Mouse (Mus musculus): ENCODE measurements around the gene Tmem63a. TPM values are rescaled to one million over a fixed set of nuclear protein-coding genes. Genes with fewer than 3 reads are reported as not detected.
A peak's percentile ranks its signal among the peaks of the same experiment; 100 is the strongest.

Tmem63a gene
- total RNA-seq, 1 experiment: 14.7 TPM

DNA sequence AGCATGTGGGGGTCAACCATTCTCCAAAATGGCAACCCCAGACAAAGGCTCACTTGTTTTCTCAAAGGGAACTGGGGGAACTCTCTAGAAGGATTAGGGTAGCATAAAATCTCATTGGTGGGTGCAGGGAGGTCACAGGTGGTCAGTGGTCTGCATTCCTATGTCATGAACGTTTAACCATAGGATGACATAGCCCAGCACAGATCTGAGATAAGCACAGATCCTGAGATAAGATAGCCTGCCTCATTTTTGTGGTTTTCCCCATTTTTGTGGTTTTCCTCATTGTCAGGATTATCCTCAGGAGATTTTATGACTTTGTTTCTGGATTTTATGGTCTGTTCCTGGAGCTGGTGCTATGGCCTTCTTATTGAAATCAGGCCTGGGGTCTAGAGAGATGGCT is 25.1 kb upstream of the Tmem63a start:
- TF ChIP-seq ZNF384 (IDR thresholded peaks at IDR 0.05; ENCODE audit: low read depth, low read length): no peak
- TF ChIP-seq CHD2 (IDR thresholded peaks at IDR 0.05; ENCODE audit: low read depth, low read length): no peak
- TF ChIP-seq ZC3H11A (IDR thresholded peaks at IDR 0.05; ENCODE audit: borderline replicate concordance, low read depth, low read length): no peak
- TF ChIP-seq MAFK (IDR thresholded peaks at IDR 0.05; ENCODE audit: insufficient read depth, low read depth, low read length): no peak
- TF ChIP-seq HCFC1 (IDR thresholded peaks at IDR 0.05; ENCODE audit: borderline replicate concordance, insufficient read depth, low read length): no peak
- in situ Hi-C loops (cut with MboI; ENCODE audit: low sequenced_read_pairs in 2 of 2, unreplicated experiment in 2 of 2): no loop called here
- Histone ChIP-seq H3K4me1 (ENCODE audit: control insufficient read depth in 2 of 2, insufficient read depth in 2 of 2, low read length in 2 of 2, poor library complexity in 1 of 2) (peaks cover 3 to 20% of the 10 kb centered on the region in 2 experiments), H3K27ac (ENCODE audit: insufficient read depth, low read depth, low read length, poor library complexity, severe bottlenecking) (no peak overlapping the region), H3K4me3 (ENCODE audit: insufficient read depth in 1 of 2, low read depth in 1 of 2, low read length in 2 of 2, poor library complexity in 1 of 2, severe bottlenecking in 1 of 2) (no peak overlapping the region), H3K9me3 (ENCODE audit: control insufficient read depth, insufficient read depth, low read depth, low read length) (no peaks in the 10 kb centered on the region), H3K9ac (ENCODE audit: insufficient read depth, low read depth, low read length, poor library complexity, severe bottlenecking) (no peak overlapping the region), H3K36me3 (ENCODE audit: control insufficient read depth, insufficient read depth, low read length, poor library complexity, severe bottlenecking) (no peaks in the 10 kb centered on the region; the same call in 1 of the 2 replicates)
- no peak for DNase-seq (ENCODE audit: low read depth, low spot score)

DNA sequence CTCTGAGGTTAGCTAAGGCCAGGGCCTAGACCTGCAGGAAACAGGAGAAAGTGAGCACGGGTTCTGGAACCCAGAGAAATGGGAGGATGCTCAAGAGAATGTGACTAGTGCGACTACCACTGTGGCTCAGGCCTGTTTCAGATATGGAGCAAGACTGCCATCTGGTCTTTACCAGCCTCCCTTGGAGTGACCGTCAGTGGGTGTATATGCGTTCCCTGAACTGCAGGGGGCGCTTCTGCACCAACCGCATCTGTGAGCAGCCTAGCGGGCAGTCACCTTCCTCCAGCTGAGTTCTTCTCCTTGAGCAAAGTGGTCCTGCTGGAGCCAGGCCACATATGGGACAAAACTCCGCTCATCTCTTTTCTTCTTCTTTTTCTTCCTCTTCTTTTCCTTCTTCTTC is 22.5 kb upstream of the Tmem63a start:
- no peak overlapping the region for H3K4me3 ChIP-seq (ENCODE audit: insufficient read depth in 1 of 2, low read depth in 1 of 2, low read length in 2 of 2, poor library complexity in 1 of 2, severe bottlenecking in 1 of 2)
- DNase-seq (ENCODE audit: low read depth, low spot score): peak; percentile 83
- TF ChIP-seq ZNF384 (IDR thresholded peaks at IDR 0.05; ENCODE audit: low read depth, low read length): 0 out of 2 replicates have a peak, but pooled peaks have one; percentile 12
- TF ChIP-seq ZC3H11A (IDR thresholded peaks at IDR 0.05; ENCODE audit: borderline replicate concordance, low read depth, low read length): peak; percentile 33; the same call in 1 of the 2 replicates
- TF ChIP-seq HCFC1 (IDR thresholded peaks at IDR 0.05; ENCODE audit: borderline replicate concordance, insufficient read depth, low read length): no peak
- no peak for TF ChIP-seq CHD2 (IDR thresholded peaks at IDR 0.05; ENCODE audit: low read depth, low read length)
- no peak for TF ChIP-seq MAFK (IDR thresholded peaks at IDR 0.05; ENCODE audit: insufficient read depth, low read depth, low read length)
- in situ Hi-C loops (cut with MboI; ENCODE audit: low sequenced_read_pairs in 2 of 2, unreplicated experiment in 2 of 2): no loop called here
- H3K27ac ChIP-seq (ENCODE audit: insufficient read depth, low read depth, low read length, poor library complexity, severe bottlenecking): no peak overlapping the region
- H3K9ac ChIP-seq (ENCODE audit: insufficient read depth, low read depth, low read length, poor library complexity, severe bottlenecking): no peak overlapping the region
- peaks cover 3 to 32% of the 10 kb centered on the region in 2 experiments; a peak in 3 of 4 replicates for H3K4me1 ChIP-seq (ENCODE audit: control insufficient read depth in 2 of 2, insufficient read depth in 2 of 2, low read length in 2 of 2, poor library complexity in 1 of 2)
- H3K36me3 ChIP-seq (ENCODE audit: control insufficient read depth, insufficient read depth, low read length, poor library complexity, severe bottlenecking): no peaks in the 10 kb centered on the region
- no peaks in the 10 kb centered on the region for H3K9me3 ChIP-seq (ENCODE audit: control insufficient read depth, insufficient read depth, low read depth, low read length)

GRCm38 (mm10) chr1:180922273-180923048 is 19.7 kb upstream of the Tmem63a start:
- peak overlapping the region; percentile 48; the same call in 1 of the 2 replicates for H3K27ac ChIP-seq (ENCODE audit: insufficient read depth, low read depth, low read length, poor library complexity, severe bottlenecking)
- in situ Hi-C loops (cut with MboI; ENCODE audit: low sequenced_read_pairs in 2 of 2, unreplicated experiment in 2 of 2): no loop called here
- DNase-seq (ENCODE audit: low read depth, low spot score): no peak
- peaks cover 6 to 40% of the 10 kb centered on the region in 2 experiments for H3K4me1 ChIP-seq (ENCODE audit: control insufficient read depth in 2 of 2, insufficient read depth in 2 of 2, low read length in 2 of 2, poor library complexity in 1 of 2)
- no peaks in the 10 kb centered on the region for H3K9me3 ChIP-seq (ENCODE audit: control insufficient read depth, insufficient read depth, low read depth, low read length)
- no peak overlapping the region for H3K4me3 ChIP-seq (ENCODE audit: insufficient read depth in 1 of 2, low read depth in 1 of 2, low read length in 2 of 2, poor library complexity in 1 of 2, severe bottlenecking in 1 of 2)
- H3K9ac ChIP-seq (ENCODE audit: insufficient read depth, low read depth, low read length, poor library complexity, severe bottlenecking): peak overlapping the region; percentile 23; the same call in 1 of the 2 replicates
- TF ChIP-seq MAFK (IDR thresholded peaks at IDR 0.05; ENCODE audit: insufficient read depth, low read depth, low read length) (no peak), ZC3H11A (IDR thresholded peaks at IDR 0.05; ENCODE audit: borderline replicate concordance, low read depth, low read length) (no peak)
- no peaks in the 10 kb centered on the region for H3K36me3 ChIP-seq (ENCODE audit: control insufficient read depth, insufficient read depth, low read length, poor library complexity, severe bottlenecking)

DNA sequence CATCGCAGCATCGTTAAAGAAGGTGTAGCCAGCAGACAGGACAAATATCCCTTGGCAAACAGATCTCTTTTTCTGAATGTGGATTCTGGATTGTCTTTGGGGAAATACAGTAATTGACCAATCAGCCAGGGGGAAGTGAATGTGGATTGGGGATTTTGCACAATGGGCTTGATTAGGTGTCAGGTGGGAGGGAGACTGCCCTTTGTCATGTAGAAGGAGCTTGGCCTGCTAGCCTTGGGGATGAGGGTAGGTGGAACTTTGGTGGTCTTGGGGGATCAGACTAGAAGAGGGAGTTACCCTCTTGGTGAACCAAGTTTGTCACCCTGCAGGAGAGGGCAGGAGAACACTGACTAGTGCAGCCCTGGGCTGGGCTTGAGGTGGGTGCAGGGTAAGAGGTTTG is 17.4 kb upstream of the Tmem63a start:
- no peak overlapping the region for H3K4me3 ChIP-seq (ENCODE audit: insufficient read depth in 1 of 2, low read depth in 1 of 2, low read length in 2 of 2, poor library complexity in 1 of 2, severe bottlenecking in 1 of 2)
- H3K27ac ChIP-seq (ENCODE audit: insufficient read depth, low read depth, low read length, poor library complexity, severe bottlenecking): peak overlapping the region; percentile 98
- no peaks in the 10 kb centered on the region for H3K9me3 ChIP-seq (ENCODE audit: control insufficient read depth, insufficient read depth, low read depth, low read length)
- no peaks in the 10 kb centered on the region for H3K36me3 ChIP-seq (ENCODE audit: control insufficient read depth, insufficient read depth, low read length, poor library complexity, severe bottlenecking)
- H3K9ac ChIP-seq (ENCODE audit: insufficient read depth, low read depth, low read length, poor library complexity, severe bottlenecking): peak overlapping the region; percentile 55; the same call in 1 of the 2 replicates
- no peak for TF ChIP-seq ZNF384 (IDR thresholded peaks at IDR 0.05; ENCODE audit: low read depth, low read length)
- no peak for TF ChIP-seq MAFK (IDR thresholded peaks at IDR 0.05; ENCODE audit: insufficient read depth, low read depth, low read length)
- no peak for TF ChIP-seq HCFC1 (IDR thresholded peaks at IDR 0.05; ENCODE audit: borderline replicate concordance, insufficient read depth, low read length)
- peak; percentile 69; the same call in 1 of the 2 replicates for TF ChIP-seq CHD2 (IDR thresholded peaks at IDR 0.05; ENCODE audit: low read depth, low read length)
- no peak for TF ChIP-seq ZC3H11A (IDR thresholded peaks at IDR 0.05; ENCODE audit: borderline replicate concordance, low read depth, low read length)
- DNase-seq (ENCODE audit: low read depth, low spot score): peak; percentile 89
- peaks cover 6 to 36% of the 10 kb centered on the region in 2 experiments for H3K4me1 ChIP-seq (ENCODE audit: control insufficient read depth in 2 of 2, insufficient read depth in 2 of 2, low read length in 2 of 2, poor library complexity in 1 of 2)
- in situ Hi-C loops (cut with MboI; ENCODE audit: low sequenced_read_pairs in 2 of 2, unreplicated experiment in 2 of 2): no loop called here

Data from ES-E14 (cell line).